Mouse (Mus musculus) embryo, embryonic 11.5 days (tissue): ENCODE data around the gene Zbtb8b.

Experiments used
- DNase-seq: peaks from one replicate; pipeline ENCODE4 v3.0.0-alpha.2; 2012; ENCODE audit warnings: low read depth, low spot score

The Zbtb8b gene

DNA sequence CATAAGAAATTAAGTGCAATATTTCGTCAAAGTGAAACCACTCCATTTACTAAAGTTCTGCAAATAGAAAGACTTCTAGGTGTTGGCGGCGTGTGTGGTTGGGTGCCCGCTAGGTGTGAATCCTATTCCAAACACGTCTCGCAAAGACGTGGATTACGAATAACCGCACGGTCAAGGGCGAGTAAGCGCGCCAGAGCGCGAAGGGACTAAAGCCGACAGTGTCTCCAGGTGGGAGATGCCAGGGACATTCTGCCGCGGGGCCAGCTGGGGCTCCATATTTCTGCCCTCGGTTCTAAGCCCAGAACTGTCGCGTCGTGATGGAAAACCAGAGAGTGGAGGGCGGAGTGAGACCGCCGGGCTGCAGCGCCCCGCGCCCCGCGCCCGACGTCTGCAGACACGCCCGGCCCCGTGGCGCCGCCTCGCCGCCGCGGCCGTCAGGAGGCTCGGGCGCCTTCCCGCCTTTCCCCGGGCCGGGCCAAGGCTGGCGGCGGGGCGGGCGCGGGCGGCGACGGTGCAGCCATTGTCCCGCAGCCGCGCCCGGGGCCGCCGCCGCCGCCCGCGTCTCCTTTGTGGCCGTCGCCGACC, 63.6 kb downstream of the Zbtb8b start:
- peak; percentile 16 for DNase-seq

DNA sequence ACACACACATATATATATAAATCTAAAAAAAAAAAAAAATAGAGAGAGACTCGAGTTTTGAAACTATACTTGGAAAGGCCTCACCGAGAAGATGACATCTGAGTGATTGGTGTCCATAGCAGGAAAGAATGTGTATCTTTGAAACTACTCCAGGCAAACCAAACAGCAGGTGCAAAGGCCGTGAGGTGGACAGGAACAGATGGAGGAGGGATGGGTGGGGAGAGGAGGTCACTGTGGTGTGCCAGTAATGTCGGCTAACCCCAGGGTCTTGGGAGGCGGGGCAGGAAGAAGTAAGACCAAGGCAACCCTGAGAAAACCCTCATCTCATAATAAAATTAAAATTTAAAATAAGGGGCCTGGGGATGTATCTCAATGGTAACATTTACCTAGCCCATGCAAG, 64.8 kb downstream of the Zbtb8b start:
- DNase-seq = no peak
